10 mouse cellular contexts compared by ENCODE assay signal in the genomic region with DNA sequence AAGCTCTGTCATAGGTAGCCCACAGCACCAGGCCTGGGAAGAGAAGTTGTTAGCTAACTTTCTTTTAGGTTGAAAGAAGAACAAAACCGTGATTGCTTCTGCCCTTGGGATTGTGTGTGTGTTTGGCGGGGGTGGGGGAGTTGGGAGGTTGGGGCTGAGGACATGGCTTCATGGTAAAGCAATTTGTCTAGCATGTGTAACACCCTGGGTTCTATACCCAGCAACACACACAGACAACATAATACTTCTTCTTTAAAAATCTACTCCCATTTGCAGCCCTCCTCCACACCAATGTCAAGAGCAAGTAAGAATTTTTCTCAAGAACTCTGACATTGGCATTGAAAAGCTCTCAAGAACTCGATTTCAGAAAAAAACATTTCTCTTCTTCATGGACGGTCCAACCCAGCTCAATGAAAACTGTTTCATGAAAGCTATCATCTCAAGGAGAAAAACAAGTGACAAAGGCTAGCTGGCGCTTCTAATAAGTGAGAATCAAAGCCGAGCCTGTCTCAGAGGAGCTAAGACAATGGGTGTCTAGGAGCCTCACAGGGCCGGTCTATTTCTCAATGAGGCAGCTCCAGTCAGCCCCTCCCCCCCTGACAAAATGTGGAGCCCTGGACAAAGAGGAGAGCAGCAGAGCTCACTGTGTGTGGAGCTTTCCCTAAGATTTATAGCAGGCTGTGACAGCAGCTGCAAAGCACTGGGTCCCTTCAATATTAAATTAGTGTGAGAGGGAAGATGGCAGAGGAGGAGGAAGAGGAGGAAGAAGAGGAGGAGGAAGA. TPM values are rescaled to one million over a fixed set of nuclear protein-coding genes. Genes with fewer than 3 reads are reported as not detected.
A peak's percentile ranks its signal among the peaks of the same experiment; 100 is the strongest.
DNase-seq lines count a peak whose midpoint lies in the region; ATAC-seq and TF ChIP-seq lines count a peak whose summit lies in the region.
"Had no signal": no experiment of that assay in that cellular context is flagged by ENCODE, and none has a peak within 500 bp of the region (broad histone marks: within the 10 kb centered on the region; RNA-seq: fewer than 3 reads in every experiment).

No protein-coding gene starts in this region.

- no peak overlapping the region for H3K4me3 ChIP-seq in lung, embryonic 14.5 days (ENCODE audit: low read depth, low read length)
- H3K4me3 ChIP-seq in hindbrain, embryonic 14.5 days (replicated peaks; ENCODE audit: low read length): no peak overlapping the region
- no peak overlapping the region for H3K4me3 ChIP-seq in neural tube, embryonic 13.5 days
- H3K4me3 ChIP-seq: embryonic facial prominence, embryonic 12.5 days; heart, embryonic 13.5 days had no signal

- no peak overlapping the region for H3K4me2 ChIP-seq in lung, embryonic 14.5 days
- H3K4me2 ChIP-seq in hindbrain, embryonic 14.5 days (replicated peaks): no peak overlapping the region
- H3K4me2 ChIP-seq in neural tube, embryonic 13.5 days: no peak overlapping the region
- H3K4me2 ChIP-seq: embryonic facial prominence, embryonic 12.5 days; heart, embryonic 13.5 days had no signal

- 0 out of 2 replicates have a peak, but pooled peaks have one; percentile 39 for ATAC-seq in lung, embryonic 14.5 days (ENCODE audit: insufficient read depth)
- ATAC-seq in hindbrain, embryonic 14.5 days (ENCODE audit: low FRiP score): peak; percentile 85
- ATAC-seq in neural tube, embryonic 13.5 days (ENCODE audit: low read depth): peak; percentile 91

- no peaks in the 10 kb centered on the region for H3K27me3 ChIP-seq in lung, embryonic 14.5 days (ENCODE audit: insufficient read depth, low read length)
- H3K27me3 ChIP-seq in hindbrain, embryonic 14.5 days (ENCODE audit: control insufficient read depth, insufficient read depth, low read length): no peaks in the 10 kb centered on the region
- H3K27me3 ChIP-seq in neural tube, embryonic 13.5 days: no peaks in the 10 kb centered on the region
- H3K27me3 ChIP-seq: embryonic facial prominence, embryonic 12.5 days; heart, embryonic 13.5 days had no signal

- 0 out of 2 replicates have a peak, but pooled peaks cover 8% of the 10 kb centered on the region for H3K4me1 ChIP-seq in lung, embryonic 14.5 days (ENCODE audit: insufficient read depth)
- H3K4me1 ChIP-seq in hindbrain, embryonic 14.5 days (replicated peaks; ENCODE audit: control insufficient read depth, insufficient read depth, low read length): peaks cover 15% of the 10 kb centered on the region
- H3K4me1 ChIP-seq in neural tube, embryonic 13.5 days (replicated peaks): peaks cover 44% of the 10 kb centered on the region

- peak; percentile 58 for DNase-seq in adrenal gland, postnatal 10 days
- DNase-seq in adrenal gland, adult 8-10 months: no peak
- peak; percentile 61 for DNase-seq in lung, embryonic 14.5 days
- no peak for DNase-seq in lung, postnatal 25 days (ENCODE audit: low spot score)
- DNase-seq in hindbrain, embryonic 14.5 days (ENCODE audit: low spot score): peak; percentile 71
- no peak for DNase-seq in cerebellum, adult 9-11 months
- no peak for DNase-seq in testis, postnatal 10 days (ENCODE audit: low spot score)

- H3K36me3 ChIP-seq in lung, embryonic 14.5 days (ENCODE audit: insufficient read depth): no peaks in the 10 kb centered on the region
- no peaks in the 10 kb centered on the region for H3K36me3 ChIP-seq in hindbrain, embryonic 14.5 days (replicated peaks; ENCODE audit: control insufficient read depth, insufficient read depth)
- H3K36me3 ChIP-seq in neural tube, embryonic 13.5 days: no peaks in the 10 kb centered on the region
- H3K36me3 ChIP-seq: embryonic facial prominence, embryonic 12.5 days; heart, embryonic 13.5 days had no signal

- no peak for TF ChIP-seq CTCF in lung, embryonic 14.5 days (IDR thresholded peaks at IDR 0.05; ENCODE audit: low read depth)

- no peak overlapping the region for H3K9ac ChIP-seq in lung, embryonic 14.5 days
- no peak overlapping the region; the same call in 1 of the 2 replicates for H3K9ac ChIP-seq in hindbrain, embryonic 14.5 days
- H3K9ac ChIP-seq in neural tube, embryonic 13.5 days: no peak overlapping the region
- H3K9ac ChIP-seq: embryonic facial prominence, embryonic 12.5 days; heart, embryonic 13.5 days had no signal

- H3K9me3 ChIP-seq in lung, embryonic 14.5 days (ENCODE audit: low read depth, low read length): no peaks in the 10 kb centered on the region
- H3K9me3 ChIP-seq in hindbrain, embryonic 14.5 days (ENCODE audit: control insufficient read depth, low read length): no peaks in the 10 kb centered on the region
- no peaks in the 10 kb centered on the region for H3K9me3 ChIP-seq in neural tube, embryonic 13.5 days
- H3K9me3 ChIP-seq: embryonic facial prominence, embryonic 12.5 days; heart, embryonic 13.5 days had no signal

- no peak overlapping the region for H3K27ac ChIP-seq in lung, embryonic 14.5 days (ENCODE audit: low read depth)
- H3K27ac ChIP-seq in hindbrain, embryonic 14.5 days: peak overlapping the region; percentile 77
- peak overlapping the region; percentile 82 for H3K27ac ChIP-seq in neural tube, embryonic 13.5 days (replicated peaks)
- H3K27ac ChIP-seq: embryonic facial prominence, embryonic 12.5 days; heart, embryonic 13.5 days had no signal

- 40% methylated on average over 7 of the region's 7 CpGs for WGBS in lung, embryonic 14.5 days
- WGBS in hindbrain, embryonic 14.5 days: 14% methylated on average over 7 of the region's 7 CpGs
- 14% methylated on average over 7 of the region's 7 CpGs for WGBS in neural tube, embryonic 13.5 days

RNA-seq across cellular contexts. Expression of a gene that starts 40.6 kb away (rescaled TPM):
- 10 to 100 TPM; 20.0 to 27.9 TPM for total RNA-seq in adrenal gland, postnatal 10 days (2021)
- total RNA-seq in adrenal gland, adult 8-10 months (2022): 10 to 100 TPM; 19.7 to 35.2 (median 26.5) TPM
- polyA plus RNA-seq in lung, embryonic 14.5 days (2014; fragmentation: Nextera tagmentation; extraction: Ambion mirVana): 19.5 and 20.8 TPM in 2 replicates
- polyA plus RNA-seq in hindbrain, embryonic 14.5 days (2014; fragmentation: Nextera tagmentation; extraction: Ambion mirVana): 20.2 and 25.1 TPM in 2 replicates
- polyA plus RNA-seq in neural tube, embryonic 13.5 days (2015; fragmentation: Nextera tagmentation; extraction: Ambion mirVana): 28.7 and 30.9 TPM in 2 replicates

Comparison
In these comparisons a context has a peak if more than half of its experiments do, and no peak if none do; other contexts are left out.
1. DNase-seq: peak in adrenal gland, postnatal 10 days (single experiment), lung, embryonic 14.5 days (single experiment) and hindbrain, embryonic 14.5 days (single experiment); none in adrenal gland, adult 8-10 months (single experiment), lung, postnatal 25 days (single experiment), cerebellum, adult 9-11 months (single experiment) and testis, postnatal 10 days (single experiment).
2. ATAC-seq: peak in every context shown above with its lines; median percentile 91 in neural tube, embryonic 13.5 days; 85 in hindbrain, embryonic 14.5 days; 39 in lung, embryonic 14.5 days.